Mouse (Mus musculus): ENCODE results near the gene Dynlt1b.
"Not testable (repeated sequence)": the region's sequence is repeated elsewhere in the genome, so short reads cannot be mapped to it uniquely, and the experiment has no call there.

GRCm38 (mm10) chr17:6389463-6389862 is 40.4 kb upstream of the Dynlt1b start:
- not testable (repeated sequence) for TF ChIP-seq CTCF (IDR thresholded peaks at IDR 0.05; ENCODE audit: control insufficient read depth, insufficient read depth, insufficient read length); MYOG (IDR thresholded peaks at IDR 0.05; ENCODE audit: control insufficient read depth, extremely low read depth, insufficient read length); MAX (IDR thresholded peaks at IDR 0.05); USF1 (IDR thresholded peaks at IDR 0.05; ENCODE audit: low read depth); FOSL1 (IDR thresholded peaks at IDR 0.05; ENCODE audit: insufficient read depth, low read length, poor library complexity, severe bottlenecking)
